Mouse (Mus musculus): ENCODE results near the gene Sox11. TPM values are rescaled to one million over a fixed set of nuclear protein-coding genes. Genes with fewer than 3 reads are reported as not detected.

Sox11 gene
- polyA plus RNA-seq, 1 experiment from 2014 or later, result 52.6 TPM

GRCm38 (mm10) chr12:27340451-27341035 lies 1.8 kb downstream of the Sox11 start:
- ATAC-seq (ENCODE audit: insufficient read depth) (no peak), DNase-seq (peak; percentile 74)
- Histone ChIP-seq H3K27ac (ENCODE audit: low read depth) (peak overlapping the region; percentile 96; the same call in 1 of the 2 replicates), H3K4me1 (ENCODE audit: insufficient read depth) (no peaks in the 10 kb centered on the region), H3K9me3 (ENCODE audit: low read depth, low read length) (no peaks in the 10 kb centered on the region), H3K27me3 (ENCODE audit: insufficient read depth, low read length) (no peaks in the 10 kb centered on the region), H3K4me3 (ENCODE audit: low read depth, low read length) (peak overlapping the region; percentile 89), H3K9ac (peak overlapping the region; percentile 89), H3K36me3 (ENCODE audit: insufficient read depth) (0 out of 2 replicates have a peak, but pooled peaks cover 8% of the 10 kb centered on the region), H3K4me2 (peak overlapping the region; percentile 63)
- under 1% methylated on average over 14 of the region's 14 CpGs for WGBS
- no peak for TF ChIP-seq CTCF (IDR thresholded peaks at IDR 0.05; ENCODE audit: low read depth)

GRCm38 (mm10) chr12:27339171-27339751 lies 3.1 kb downstream of the Sox11 start:
- H3K27me3 ChIP-seq (ENCODE audit: insufficient read depth, low read length), result no peaks in the 10 kb centered on the region
- peak overlapping the region; percentile 89 for H3K4me3 ChIP-seq (ENCODE audit: low read depth, low read length)
- no peaks in the 10 kb centered on the region for H3K4me1 ChIP-seq (ENCODE audit: insufficient read depth)
- H3K9ac ChIP-seq, result peak overlapping the region; percentile 86
- ATAC-seq (ENCODE audit: insufficient read depth) (no peak), DNase-seq (peak; percentile 73)
- H3K36me3 ChIP-seq (ENCODE audit: insufficient read depth), result 0 out of 2 replicates have a peak, but pooled peaks cover 8% of the 10 kb centered on the region
- under 1% methylated on average over 47 of the region's 47 CpGs for WGBS
- peak overlapping the region; percentile 84 for H3K27ac ChIP-seq (ENCODE audit: low read depth)
- TF ChIP-seq CTCF (IDR thresholded peaks at IDR 0.05; ENCODE audit: low read depth), result no peak
- no peaks in the 10 kb centered on the region for H3K9me3 ChIP-seq (ENCODE audit: low read depth, low read length)
- H3K4me2 ChIP-seq, result peak overlapping the region; percentile 95

DNA sequence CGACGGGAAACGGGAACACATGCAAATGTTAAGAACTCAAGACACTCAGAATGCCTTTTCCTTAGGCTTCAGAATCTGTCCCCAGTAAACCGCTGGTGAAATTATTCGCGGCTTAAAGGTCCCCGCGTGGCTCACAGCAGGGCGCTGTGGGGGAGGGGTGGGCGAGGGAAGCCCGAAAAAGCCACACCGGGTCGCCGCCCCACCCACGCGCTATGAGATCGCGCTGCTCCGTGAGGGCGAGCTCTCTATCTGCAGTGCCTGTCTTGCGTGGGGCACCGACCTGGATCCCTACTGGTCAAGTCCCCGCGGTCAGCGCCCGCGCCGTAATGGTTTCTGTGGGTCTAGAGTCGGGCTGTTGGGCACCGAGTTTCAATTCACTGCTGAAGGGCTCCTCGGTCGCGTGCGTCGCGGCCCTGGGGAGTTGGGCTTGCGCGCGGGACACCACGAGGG lies 3.6 kb downstream of the Sox11 start:
- peak; percentile 64 for DNase-seq
- WGBS, result under 1% methylated on average over 40 of the region's 40 CpGs
- H3K9ac ChIP-seq, result peak overlapping the region; percentile 86
- peak overlapping the region; percentile 84 for H3K27ac ChIP-seq (ENCODE audit: low read depth)
- H3K36me3 ChIP-seq (ENCODE audit: insufficient read depth), result 0 out of 2 replicates have a peak, but pooled peaks cover 8% of the 10 kb centered on the region
- TF ChIP-seq CTCF (IDR thresholded peaks at IDR 0.05; ENCODE audit: low read depth), result no peak
- H3K27me3 ChIP-seq (ENCODE audit: insufficient read depth, low read length), result no peaks in the 10 kb centered on the region
- H3K4me2 ChIP-seq, result peak overlapping the region; percentile 95
- no peaks in the 10 kb centered on the region for H3K9me3 ChIP-seq (ENCODE audit: low read depth, low read length)
- peak overlapping the region; percentile 89 for H3K4me3 ChIP-seq (ENCODE audit: low read depth, low read length)
- no peak for ATAC-seq (ENCODE audit: insufficient read depth)
- no peaks in the 10 kb centered on the region for H3K4me1 ChIP-seq (ENCODE audit: insufficient read depth)

- Histone ChIP-seq H3K27ac (ENCODE audit: low read depth) (no peak overlapping the region), H3K4me3 (ENCODE audit: low read depth, low read length) (peak overlapping the region; percentile 89), H3K9me3 (ENCODE audit: low read depth, low read length) (no peaks in the 10 kb centered on the region), H3K4me1 (ENCODE audit: insufficient read depth) (no peaks in the 10 kb centered on the region), H3K9ac (peak overlapping the region; percentile 86), H3K27me3 (ENCODE audit: insufficient read depth, low read length) (no peaks in the 10 kb centered on the region), H3K36me3 (ENCODE audit: insufficient read depth) (0 out of 2 replicates have a peak, but pooled peaks cover 8% of the 10 kb centered on the region), H3K4me2 (peak overlapping the region; percentile 95)
- WGBS, result 3% methylated on average over 12 of the region's 12 CpGs
- ATAC-seq (ENCODE audit: insufficient read depth), result no peak
- TF ChIP-seq CTCF (IDR thresholded peaks at IDR 0.05; ENCODE audit: low read depth), result no peak
- peak; percentile 57 for DNase-seq
Observed at GRCm38 (mm10) chr12:27338116-27338515, 4.3 kb downstream of the Sox11 start.

DNA sequence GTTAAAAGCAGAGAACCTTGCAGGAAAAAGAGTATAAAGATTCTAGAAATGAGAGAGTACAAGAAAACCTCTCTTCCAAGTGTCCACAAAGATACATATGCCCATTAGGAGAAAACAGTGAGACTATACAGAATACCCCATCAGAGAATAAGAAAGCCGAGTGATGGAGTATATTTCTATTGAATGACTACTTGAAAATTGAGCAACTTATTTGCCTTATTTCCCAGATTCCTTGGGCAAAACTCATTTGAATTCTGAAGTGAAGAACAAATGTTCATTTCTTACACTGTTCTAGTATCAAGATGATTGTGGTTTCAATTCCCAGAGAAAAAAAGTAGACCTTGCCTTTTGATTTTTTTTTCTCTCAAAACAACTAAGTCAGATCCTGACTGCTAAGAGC lies 4.9 kb downstream of the Sox11 start:
- Histone ChIP-seq H3K9me3 (ENCODE audit: low read depth, low read length) (no peaks in the 10 kb centered on the region), H3K36me3 (ENCODE audit: insufficient read depth) (0 out of 2 replicates have a peak, but pooled peaks cover 8% of the 10 kb centered on the region), H3K9ac (0 out of 2 replicates have a peak overlapping the region, but pooled peaks have one; percentile 6), H3K4me2 (peak overlapping the region; percentile 95), H3K27me3 (ENCODE audit: insufficient read depth, low read length) (no peaks in the 10 kb centered on the region), H3K4me1 (ENCODE audit: insufficient read depth) (no peaks in the 10 kb centered on the region), H3K4me3 (ENCODE audit: low read depth, low read length) (peak overlapping the region; percentile 89), H3K27ac (ENCODE audit: low read depth) (no peak overlapping the region)
- ATAC-seq (ENCODE audit: insufficient read depth) (no peak), DNase-seq (no peak)
- 16% methylated on average over 1 of the region's 1 CpGs for WGBS
- no peak for TF ChIP-seq CTCF (IDR thresholded peaks at IDR 0.05; ENCODE audit: low read depth)

GRCm38 (mm10) chr12:27336801-27337200 lies 5.6 kb downstream of the Sox11 start:
- no peak overlapping the region for H3K9ac ChIP-seq
- DNase-seq, result no peak
- 33% methylated on average over 5 of the region's 5 CpGs for WGBS
- peak overlapping the region; percentile 95 for H3K4me2 ChIP-seq
- H3K27me3 ChIP-seq (ENCODE audit: insufficient read depth, low read length), result no peaks in the 10 kb centered on the region
- no peaks in the 10 kb centered on the region for H3K4me1 ChIP-seq (ENCODE audit: insufficient read depth)
- H3K27ac ChIP-seq (ENCODE audit: low read depth), result no peak overlapping the region
- H3K9me3 ChIP-seq (ENCODE audit: low read depth, low read length), result no peaks in the 10 kb centered on the region
- peak overlapping the region; percentile 5; the same call in 1 of the 2 replicates for H3K4me3 ChIP-seq (ENCODE audit: low read depth, low read length)
- H3K36me3 ChIP-seq (ENCODE audit: insufficient read depth), result 0 out of 2 replicates have a peak, but pooled peaks cover 8% of the 10 kb centered on the region
- no peak for ATAC-seq (ENCODE audit: insufficient read depth)
- no peak for TF ChIP-seq CTCF (IDR thresholded peaks at IDR 0.05; ENCODE audit: low read depth)

- no peak overlapping the region for H3K9ac ChIP-seq
- H3K36me3 ChIP-seq (ENCODE audit: insufficient read depth), result 0 out of 2 replicates have a peak, but pooled peaks cover 8% of the 10 kb centered on the region
- peak overlapping the region; percentile 5; the same call in 1 of the 2 replicates for H3K4me3 ChIP-seq (ENCODE audit: low read depth, low read length)
- H3K4me2 ChIP-seq, result peak overlapping the region; percentile 10; the same call in 1 of the 2 replicates
- H3K27ac ChIP-seq (ENCODE audit: low read depth), result no peak overlapping the region
- no peaks in the 10 kb centered on the region for H3K4me1 ChIP-seq (ENCODE audit: insufficient read depth)
- WGBS, result 59% methylated on average over 7 of the region's 7 CpGs
- no peaks in the 10 kb centered on the region for H3K9me3 ChIP-seq (ENCODE audit: low read depth, low read length)
- no peaks in the 10 kb centered on the region for H3K27me3 ChIP-seq (ENCODE audit: insufficient read depth, low read length)
- ATAC-seq (ENCODE audit: insufficient read depth), result no peak
- no peak for TF ChIP-seq CTCF (IDR thresholded peaks at IDR 0.05; ENCODE audit: low read depth)
- DNase-seq, result no peak
Observed at GRCm38 (mm10) chr12:27336336-27336735, 6.0 kb downstream of the Sox11 start.

Measured in lung, embryonic 14.5 days (tissue).